Mouse (Mus musculus): Measurements from ENCODE around the gene Ell2.

Ell2 gene

DNA sequence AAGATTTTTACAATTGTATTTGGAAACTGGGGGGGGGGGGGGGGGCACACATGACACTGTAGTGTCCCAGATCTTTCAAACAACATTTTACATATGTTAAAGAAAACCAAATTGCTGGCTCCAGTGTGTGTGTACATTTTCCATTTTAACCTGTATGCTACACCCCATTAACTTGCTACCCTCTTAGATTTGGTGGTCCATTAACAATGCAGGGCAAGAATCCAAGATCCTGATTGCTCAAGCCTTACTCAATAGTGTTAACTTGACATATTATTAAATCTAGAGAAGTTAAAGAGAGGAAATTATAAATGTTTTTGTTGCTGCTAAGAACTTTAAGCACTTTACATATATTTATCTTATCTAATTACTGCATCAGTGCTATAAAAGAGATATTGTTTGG is 24.2 kb downstream of the Ell2 start:
- in situ Hi-C loops (cut with MboI; ENCODE audit: low sequenced_read_pairs), result no loop called here

GRCm38 (mm10) chr13:75733594-75734161 is 27.1 kb downstream of the Ell2 start:
- in situ Hi-C loops (cut with MboI; ENCODE audit: low sequenced_read_pairs), result no loop called here

DNA sequence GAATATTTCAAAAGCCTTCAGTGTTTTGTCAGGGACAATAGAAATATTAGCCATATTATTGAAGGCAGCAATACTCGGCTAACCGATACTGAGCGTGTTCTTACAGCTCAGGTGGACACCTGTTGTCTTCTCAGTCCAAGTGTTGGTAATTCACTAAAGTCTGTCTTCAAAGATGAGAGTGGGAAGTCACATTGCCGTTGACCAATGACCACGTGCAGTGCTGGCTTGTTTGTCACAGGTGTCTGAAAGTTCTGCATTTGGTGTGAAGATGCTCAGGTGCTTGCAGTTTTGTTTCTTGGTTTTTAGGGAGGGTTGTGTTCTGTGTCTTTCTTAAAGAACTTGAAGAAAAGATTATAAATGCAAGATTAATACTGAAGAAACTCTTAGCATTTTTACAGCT is 27.7 kb downstream of the Ell2 start:
- in situ Hi-C loops (cut with MboI; ENCODE audit: low sequenced_read_pairs), result no loop called here

GRCm38 (mm10) chr13:75735606-75736005 is 29.0 kb downstream of the Ell2 start:
- in situ Hi-C loops (cut with MboI; ENCODE audit: low sequenced_read_pairs), result no loop called here

DNA sequence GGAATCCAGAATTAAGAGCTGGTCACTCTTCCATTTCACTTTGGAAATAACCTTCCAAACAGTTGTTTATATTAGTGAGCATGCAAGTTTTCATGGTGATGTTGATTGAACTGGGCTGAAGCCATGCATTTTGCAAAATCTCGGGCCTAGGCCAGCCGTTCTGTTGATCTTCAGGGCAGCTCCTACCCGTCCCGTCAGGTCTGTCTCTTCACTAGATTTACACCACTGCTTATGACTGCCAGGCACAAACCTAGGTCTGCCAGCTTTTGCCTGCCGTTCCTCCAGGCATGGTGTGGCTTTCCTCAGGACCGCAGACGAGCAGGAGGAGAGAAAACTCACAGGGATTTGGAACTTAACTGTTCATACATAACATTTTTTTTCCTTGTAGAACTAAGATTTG is 31.4 kb downstream of the Ell2 start:
- in situ Hi-C loops (cut with MboI; ENCODE audit: low sequenced_read_pairs), result no loop called here

- in situ Hi-C loops (cut with MboI; ENCODE audit: low sequenced_read_pairs), result no loop called here
Measured at GRCm38 (mm10) chr13:75738536-75738935, 32.0 kb downstream of the Ell2 start.

DNA sequence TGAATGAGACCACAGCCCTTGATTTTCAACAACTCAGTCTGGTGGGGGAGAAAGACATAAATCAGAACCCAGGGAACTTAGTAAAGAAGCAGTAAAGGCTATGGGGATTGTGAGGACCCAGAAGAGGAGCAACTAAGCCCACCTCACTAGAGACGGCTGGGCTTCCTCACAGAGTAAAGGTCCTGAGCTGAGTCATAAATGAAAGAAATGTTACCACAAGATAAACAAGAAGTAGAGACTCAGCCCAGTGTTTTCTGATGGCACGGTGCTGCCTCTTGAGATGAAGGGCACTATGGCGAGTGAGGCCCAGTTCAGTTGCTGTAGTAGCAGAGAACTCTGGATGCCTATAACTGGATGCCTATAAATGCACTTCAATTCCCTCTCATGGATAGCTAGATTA is 32.4 kb downstream of the Ell2 start:
- in situ Hi-C loops (cut with MboI; ENCODE audit: low sequenced_read_pairs), result no loop called here

DNA sequence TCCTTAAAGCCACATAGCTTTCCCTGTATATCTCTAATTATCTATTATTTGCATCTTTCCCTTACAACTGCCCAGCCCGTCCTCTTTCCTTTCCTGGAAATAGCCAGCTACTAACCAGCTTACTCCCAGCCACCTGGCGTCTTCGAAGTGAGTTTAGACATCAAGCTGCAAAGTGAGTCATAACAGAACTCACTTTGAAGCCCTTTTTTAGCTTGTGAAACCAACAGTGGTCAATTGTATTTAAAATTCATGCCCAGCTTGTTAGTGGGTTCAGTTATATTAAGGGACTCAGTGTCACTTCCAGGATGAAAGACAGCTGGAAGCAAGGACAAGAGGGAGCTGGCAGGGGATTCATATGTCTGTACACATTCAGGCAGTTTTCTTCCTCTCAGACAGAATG is 33.5 kb downstream of the Ell2 start:
- in situ Hi-C loops (cut with MboI; ENCODE audit: low sequenced_read_pairs), result no loop called here

DNA sequence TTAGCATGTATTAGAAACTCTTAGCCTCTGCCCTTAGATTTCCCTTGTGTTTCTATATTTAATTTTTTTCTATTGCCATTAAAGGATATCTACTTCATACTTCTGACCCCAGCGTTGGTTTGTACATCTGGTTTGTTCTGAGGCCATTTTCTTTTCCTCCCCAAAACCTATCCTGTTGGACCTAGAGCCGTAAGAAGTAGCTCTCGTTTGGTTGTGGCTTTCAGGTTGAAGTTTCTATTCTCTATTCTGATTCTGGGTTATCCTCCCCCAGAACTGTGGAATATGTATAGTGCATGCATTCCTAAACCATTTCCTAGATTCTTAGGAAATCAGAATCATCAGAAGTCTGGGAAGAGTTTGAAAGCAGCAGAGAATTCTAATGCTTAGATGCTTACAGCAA is 34.6 kb downstream of the Ell2 start:
- in situ Hi-C loops (cut with MboI; ENCODE audit: low sequenced_read_pairs), result no loop called here

- in situ Hi-C loops (cut with MboI; ENCODE audit: low sequenced_read_pairs), result no loop called here
Measured at GRCm38 (mm10) chr13:75741736-75742729, 35.5 kb downstream of the Ell2 start.

DNA sequence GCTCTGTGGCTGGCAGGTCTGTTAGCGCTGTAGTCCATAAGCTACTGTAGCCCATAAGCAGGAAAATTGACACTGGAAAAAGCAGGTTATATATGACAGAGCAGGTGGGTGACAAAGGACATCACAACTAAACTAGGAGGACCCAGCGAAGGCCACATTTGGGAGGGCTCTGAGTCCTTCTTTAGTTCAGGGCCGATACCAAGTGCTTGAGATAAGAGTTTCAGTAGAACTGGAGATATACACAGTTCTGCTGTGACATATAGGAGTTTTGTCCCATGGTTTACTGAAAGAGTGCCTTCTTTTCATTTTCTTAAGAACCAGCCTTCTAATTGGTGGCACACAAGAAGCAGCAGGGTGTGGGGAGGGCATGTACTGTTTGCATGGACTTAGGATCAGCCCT is 36.4 kb downstream of the Ell2 start:
- in situ Hi-C loops (cut with MboI; ENCODE audit: low sequenced_read_pairs), result no loop called here

GRCm38 (mm10) chr13:75744065-75744464 is 37.5 kb downstream of the Ell2 start:
- in situ Hi-C loops (cut with MboI; ENCODE audit: low sequenced_read_pairs), result no loop called here

GRCm38 (mm10) chr13:75745328-75745727 is 38.8 kb downstream of the Ell2 start:
- in situ Hi-C loops (cut with MboI; ENCODE audit: low sequenced_read_pairs), result no loop called here

GRCm38 (mm10) chr13:75747265-75747664 is 40.7 kb downstream of the Ell2 start:
- in situ Hi-C loops (cut with MboI; ENCODE audit: low sequenced_read_pairs), result no loop called here

DNA sequence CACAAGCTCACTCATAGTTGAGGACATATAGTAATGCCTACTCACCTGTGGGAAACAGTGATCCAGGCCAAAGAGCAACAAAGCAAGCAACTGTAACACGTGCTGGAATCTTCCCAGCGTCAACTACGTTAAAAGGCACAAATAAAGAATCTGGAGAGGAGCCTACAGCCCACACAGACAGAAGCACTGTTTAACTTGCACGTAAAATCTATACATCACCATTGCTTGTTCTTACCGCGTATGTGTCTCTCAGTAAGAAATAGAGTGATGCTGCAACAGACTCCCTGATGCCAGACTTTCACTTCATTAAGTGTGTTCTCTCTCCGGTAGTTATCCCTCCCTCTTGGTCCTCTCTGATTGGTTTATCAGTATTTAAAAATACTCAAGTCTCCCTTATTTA is 42.1 kb downstream of the Ell2 start:
- in situ Hi-C loops (cut with MboI; ENCODE audit: low sequenced_read_pairs), result no loop called here

DNA sequence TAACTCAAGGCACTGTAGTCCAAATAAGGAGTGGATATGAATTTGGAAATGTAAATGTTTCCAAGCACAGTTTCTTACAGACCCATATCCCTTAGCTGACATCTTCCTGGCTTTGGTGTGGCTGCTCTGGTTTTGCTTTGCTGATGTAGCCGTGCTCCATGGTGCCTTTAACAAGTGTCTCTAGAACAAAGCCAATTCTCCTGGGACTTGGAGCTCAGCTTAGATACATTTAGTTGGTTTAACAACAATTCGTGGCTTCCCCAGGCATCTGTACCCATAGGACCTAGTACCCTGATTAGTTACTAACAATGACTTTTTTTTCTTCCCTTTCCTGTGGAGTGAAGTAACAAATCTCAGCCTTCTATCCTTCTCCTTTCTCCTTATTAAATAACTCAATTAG is 44.2 kb downstream of the Ell2 start:
- in situ Hi-C loops (cut with MboI; ENCODE audit: low sequenced_read_pairs), result no loop called here

- in situ Hi-C loops (cut with MboI; ENCODE audit: low sequenced_read_pairs), result no loop called here
Measured at GRCm38 (mm10) chr13:75752216-75752938, 45.8 kb downstream of the Ell2 start.

- in situ Hi-C loops (cut with MboI; ENCODE audit: low sequenced_read_pairs), result no loop called here
Measured at GRCm38 (mm10) chr13:75754398-75754797, 47.8 kb downstream of the Ell2 start.

GRCm38 (mm10) chr13:75760859-75761548 is 54.4 kb downstream of the Ell2 start:
- in situ Hi-C loops (cut with MboI; ENCODE audit: low sequenced_read_pairs), result no loop called here

DNA sequence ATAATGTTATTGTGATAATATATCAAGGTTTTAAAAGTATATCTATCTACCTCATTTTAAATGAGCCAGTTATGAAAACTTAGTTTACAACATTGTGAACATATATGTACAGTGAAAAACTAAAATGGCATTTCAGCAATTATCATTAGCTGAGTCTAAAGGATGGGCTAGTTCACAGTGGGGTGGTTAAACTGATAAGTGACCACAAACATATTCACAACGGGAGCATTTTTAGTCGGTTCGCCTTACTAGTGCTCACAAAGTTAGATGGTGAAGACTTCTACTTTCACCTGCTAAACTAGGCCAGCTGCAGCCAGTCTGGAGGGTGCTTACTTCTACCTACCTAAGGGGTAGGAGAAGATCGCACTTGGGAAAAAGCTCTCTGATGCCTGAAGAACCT is 56.2 kb downstream of the Ell2 start:
- in situ Hi-C loops (cut with MboI; ENCODE audit: low sequenced_read_pairs), result no loop called here

DNA sequence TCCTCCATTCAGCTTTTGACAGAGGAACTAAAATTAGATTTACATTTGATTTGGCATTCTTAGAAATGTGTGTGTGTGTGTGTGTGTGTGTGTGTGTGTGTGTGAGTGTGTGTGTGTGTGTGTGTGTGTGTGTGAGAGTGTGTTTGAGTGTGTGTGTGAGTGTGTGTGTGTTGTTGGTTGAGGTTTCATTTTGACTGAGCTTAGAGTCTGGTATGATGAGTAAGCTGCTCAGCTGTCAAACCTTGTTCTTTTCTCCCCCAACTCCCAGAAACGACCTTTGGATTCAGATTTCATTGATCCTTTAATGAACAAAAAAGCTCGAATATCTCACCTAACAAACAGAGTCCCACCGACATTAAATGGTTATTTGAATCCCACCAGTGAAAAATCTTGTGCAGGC is 56.7 kb downstream of the Ell2 start:
- in situ Hi-C loops (cut with MboI; ENCODE audit: low sequenced_read_pairs), result no loop called here

Measured in CH12F3 (cell line).